Mouse (Mus musculus): ENCODE data around the gene Ivd. TPM values are rescaled to one million over a fixed set of nuclear protein-coding genes. Genes with fewer than 3 reads are reported as not detected.
A peak's percentile ranks its signal among the peaks of the same experiment; 100 is the strongest.

The Ivd gene
- polyA plus RNA-seq, 2 experiments: 23.3 to 26.3 TPM

GRCm38 (mm10) chr2:118862340-118862675, 554 bp downstream of the Ivd start:
- DNase-seq (ENCODE audit: low read depth in 3 of 3, low spot score in 3 of 3) (no peak), ATAC-seq (ENCODE audit: insufficient read depth) (no peak; the same call in 1 of the 2 replicates)
- Histone ChIP-seq H3K9me3 (ENCODE audit: control insufficient read depth, low read length) (no peaks in the 10 kb centered on the region), H3K27me3 (ENCODE audit: control insufficient read depth, insufficient read depth, low read length) (no peaks in the 10 kb centered on the region), H3K9ac (replicated peaks) (peak overlapping the region; percentile 69), H3K4me3 (ENCODE audit: insufficient read depth in 1 of 2, low read depth in 2 of 2, low read length in 2 of 2) (peak overlapping the region; percentile 64 to 85), H3K27ac (peak overlapping the region; percentile 18; the same call in 1 of the 2 replicates), H3K36me3 (replicated peaks; ENCODE audit: control insufficient read depth, insufficient read depth, low read depth) (no peaks in the 10 kb centered on the region), H3K4me1 (replicated peaks; ENCODE audit: control insufficient read depth in 2 of 2, insufficient read depth in 2 of 2, low read length in 1 of 2) (peaks cover 0 to 3% of the 10 kb centered on the region in 2 experiments; a peak in 3 of 4 replicates), H3K4me2 (ENCODE audit: low read depth) (peak overlapping the region; percentile 88)
- TF ChIP-seq EP300 (IDR thresholded peaks at IDR 0.05; ENCODE audit: low read depth): no peak
- no peak for TF ChIP-seq CTCF (IDR thresholded peaks at IDR 0.05; ENCODE audit: low read depth)
- 59% methylated on average over 3 of the region's 3 CpGs for WGBS (ENCODE audit: insufficient replicate concordance)

DNA sequence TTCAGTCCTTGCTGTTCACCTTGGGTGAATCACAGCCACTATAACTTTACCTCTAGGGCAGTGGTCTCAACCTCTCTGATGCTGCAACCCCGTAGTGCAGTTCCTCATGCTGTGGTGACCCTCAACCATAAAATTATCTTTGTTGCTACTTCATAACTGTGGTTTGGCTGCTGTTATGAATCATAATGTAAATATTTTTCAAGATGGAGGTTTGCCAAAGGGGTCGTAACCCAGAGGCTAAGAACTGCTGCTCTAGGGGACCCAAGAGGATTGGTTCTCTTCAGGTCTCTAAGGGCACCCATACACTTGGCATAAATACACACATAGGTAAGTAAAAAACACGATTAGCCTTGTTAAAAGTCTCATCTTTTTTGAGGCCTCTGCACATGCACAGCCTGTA, 8.8 kb downstream of the Ivd start:
- DNase-seq (ENCODE audit: low read depth in 3 of 3, low spot score in 3 of 3) (no peak), ATAC-seq (ENCODE audit: insufficient read depth) (no peak)
- Histone ChIP-seq H3K4me3 (ENCODE audit: insufficient read depth in 1 of 2, low read depth in 2 of 2, low read length in 2 of 2) (no peak overlapping the region), H3K4me1 (replicated peaks; ENCODE audit: control insufficient read depth in 2 of 2, insufficient read depth in 2 of 2, low read length in 1 of 2) (no peaks in the 10 kb centered on the region), H3K27me3 (ENCODE audit: control insufficient read depth, insufficient read depth, low read length) (no peaks in the 10 kb centered on the region), H3K36me3 (replicated peaks; ENCODE audit: control insufficient read depth, insufficient read depth, low read depth) (no peaks in the 10 kb centered on the region), H3K4me2 (ENCODE audit: low read depth) (no peak overlapping the region), H3K9ac (replicated peaks) (no peak overlapping the region), H3K9me3 (ENCODE audit: control insufficient read depth, low read length) (no peaks in the 10 kb centered on the region), H3K27ac (no peak overlapping the region)
- TF ChIP-seq CTCF (IDR thresholded peaks at IDR 0.05; ENCODE audit: low read depth) (no peak), EP300 (IDR thresholded peaks at IDR 0.05; ENCODE audit: low read depth) (no peak)
- WGBS (ENCODE audit: insufficient replicate concordance): 72% methylated on average over 3 of the region's 3 CpGs

- ATAC-seq (ENCODE audit: insufficient read depth): no peak
- WGBS (ENCODE audit: insufficient replicate concordance): 67% methylated on average over 1 of the region's 1 CpGs
- TF ChIP-seq EP300 (IDR thresholded peaks at IDR 0.05; ENCODE audit: low read depth) (no peak), CTCF (IDR thresholded peaks at IDR 0.05; ENCODE audit: low read depth) (no peak)
- Histone ChIP-seq H3K4me3 (ENCODE audit: insufficient read depth in 1 of 2, low read depth in 2 of 2, low read length in 2 of 2) (no peak overlapping the region), H3K4me1 (replicated peaks; ENCODE audit: control insufficient read depth in 2 of 2, insufficient read depth in 2 of 2, low read length in 1 of 2) (no peaks in the 10 kb centered on the region), H3K9me3 (ENCODE audit: control insufficient read depth, low read length) (no peaks in the 10 kb centered on the region), H3K9ac (replicated peaks) (no peak overlapping the region), H3K36me3 (replicated peaks; ENCODE audit: control insufficient read depth, insufficient read depth, low read depth) (no peaks in the 10 kb centered on the region), H3K27me3 (ENCODE audit: control insufficient read depth, insufficient read depth, low read length) (no peaks in the 10 kb centered on the region), H3K27ac (no peak overlapping the region), H3K4me2 (ENCODE audit: low read depth) (no peak overlapping the region)
- no peak for DNase-seq (ENCODE audit: low read depth in 3 of 3, low spot score in 3 of 3)
These were observed 9.3 kb downstream of the Ivd start for GRCm38 (mm10) chr2:118871032-118871431.

DNA sequence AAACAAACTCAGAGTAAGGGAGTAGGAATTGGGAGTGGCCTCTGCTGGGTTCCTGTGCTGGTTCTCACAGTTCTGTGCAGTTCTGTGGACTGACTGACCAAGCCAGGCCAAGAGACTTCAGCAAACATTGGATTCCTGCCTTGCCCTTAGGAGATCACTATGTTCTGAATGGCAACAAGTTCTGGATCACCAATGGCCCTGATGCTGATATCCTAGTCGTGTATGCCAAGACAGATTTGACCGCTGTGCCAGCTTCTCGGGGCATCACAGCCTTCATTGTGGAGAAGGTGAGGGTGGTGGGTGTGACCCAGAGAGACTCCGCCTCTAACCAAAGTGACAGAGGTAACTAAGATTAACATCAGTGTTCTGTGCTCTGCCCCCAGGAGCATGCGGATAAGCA, 11.3 kb downstream of the Ivd start:
- H3K9ac ChIP-seq (replicated peaks): no peak overlapping the region
- H3K9me3 ChIP-seq (ENCODE audit: control insufficient read depth, low read length): no peaks in the 10 kb centered on the region
- TF ChIP-seq CTCF (IDR thresholded peaks at IDR 0.05; ENCODE audit: low read depth) (no peak), EP300 (IDR thresholded peaks at IDR 0.05; ENCODE audit: low read depth) (no peak)
- H3K27me3 ChIP-seq (ENCODE audit: control insufficient read depth, insufficient read depth, low read length): no peaks in the 10 kb centered on the region
- H3K27ac ChIP-seq: no peak overlapping the region
- no peaks in the 10 kb centered on the region for H3K4me1 ChIP-seq (replicated peaks; ENCODE audit: control insufficient read depth in 2 of 2, insufficient read depth in 2 of 2, low read length in 1 of 2)
- ATAC-seq (ENCODE audit: insufficient read depth) (no peak), DNase-seq (ENCODE audit: low read depth in 3 of 3, low spot score in 3 of 3) (no peak)
- H3K4me2 ChIP-seq (ENCODE audit: low read depth): no peak overlapping the region
- no peaks in the 10 kb centered on the region; the same call in 1 of the 2 replicates for H3K36me3 ChIP-seq (replicated peaks; ENCODE audit: control insufficient read depth, insufficient read depth, low read depth)
- 72% methylated on average over 5 of the region's 5 CpGs for WGBS (ENCODE audit: insufficient replicate concordance)
- no peak overlapping the region for H3K4me3 ChIP-seq (ENCODE audit: insufficient read depth in 1 of 2, low read depth in 2 of 2, low read length in 2 of 2)

DNA sequence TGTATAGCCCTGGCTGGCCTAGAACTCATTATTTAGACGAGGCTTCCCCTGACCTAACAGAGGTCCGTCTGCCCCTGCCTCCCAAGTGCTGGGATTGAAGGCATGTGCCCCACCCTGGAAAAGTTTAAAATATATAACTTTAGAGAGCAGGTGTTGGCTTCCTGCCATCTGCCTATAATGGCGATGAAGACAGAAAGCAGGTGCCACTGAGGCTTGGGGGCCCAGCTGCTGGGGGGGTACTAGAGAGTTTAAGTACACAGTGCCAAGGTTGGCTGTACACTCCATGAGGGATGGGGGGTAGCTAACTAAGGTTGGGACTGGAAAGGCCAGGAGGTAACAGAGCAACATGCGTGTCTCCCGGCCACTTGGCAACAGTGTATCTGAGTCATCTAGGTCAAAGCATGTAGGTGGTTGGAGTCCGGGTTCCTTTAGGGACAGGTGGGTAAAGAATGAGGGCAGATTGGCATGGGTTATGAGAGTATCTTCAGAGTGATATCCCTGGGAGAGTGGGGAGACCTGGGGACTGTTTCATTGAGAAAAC, 12.2 kb downstream of the Ivd start:
- H3K4me3 ChIP-seq (ENCODE audit: insufficient read depth in 1 of 2, low read depth in 2 of 2, low read length in 2 of 2): no peak overlapping the region
- no peak overlapping the region for H3K9ac ChIP-seq (replicated peaks)
- no peaks in the 10 kb centered on the region for H3K9me3 ChIP-seq (ENCODE audit: control insufficient read depth, low read length)
- H3K27me3 ChIP-seq (ENCODE audit: control insufficient read depth, insufficient read depth, low read length): no peaks in the 10 kb centered on the region
- no peak for TF ChIP-seq CTCF (IDR thresholded peaks at IDR 0.05; ENCODE audit: low read depth)
- no peak for TF ChIP-seq EP300 (IDR thresholded peaks at IDR 0.05; ENCODE audit: low read depth)
- H3K4me2 ChIP-seq (ENCODE audit: low read depth): no peak overlapping the region
- H3K36me3 ChIP-seq (replicated peaks; ENCODE audit: control insufficient read depth, insufficient read depth, low read depth): no peaks in the 10 kb centered on the region; the same call in 1 of the 2 replicates
- no peak overlapping the region for H3K27ac ChIP-seq
- DNase-seq (ENCODE audit: low read depth in 3 of 3, low spot score in 3 of 3) (no peak), ATAC-seq (ENCODE audit: insufficient read depth) (no peak)
- H3K4me1 ChIP-seq (replicated peaks; ENCODE audit: control insufficient read depth in 2 of 2, insufficient read depth in 2 of 2, low read length in 1 of 2): no peaks in the 10 kb centered on the region
- 74% methylated on average over 6 of the region's 6 CpGs for WGBS (ENCODE audit: insufficient replicate concordance)

Measured in liver, embryonic 14.5 days (tissue).